Mouse (Mus musculus): ENCODE results near the gene Dusp3. TPM values are rescaled to one million over a fixed set of nuclear protein-coding genes. Genes with fewer than 3 reads are reported as not detected.

Dusp3 gene
- polyA plus RNA-seq, 1 experiment from 2014 or later, result 25.3 TPM

DNA sequence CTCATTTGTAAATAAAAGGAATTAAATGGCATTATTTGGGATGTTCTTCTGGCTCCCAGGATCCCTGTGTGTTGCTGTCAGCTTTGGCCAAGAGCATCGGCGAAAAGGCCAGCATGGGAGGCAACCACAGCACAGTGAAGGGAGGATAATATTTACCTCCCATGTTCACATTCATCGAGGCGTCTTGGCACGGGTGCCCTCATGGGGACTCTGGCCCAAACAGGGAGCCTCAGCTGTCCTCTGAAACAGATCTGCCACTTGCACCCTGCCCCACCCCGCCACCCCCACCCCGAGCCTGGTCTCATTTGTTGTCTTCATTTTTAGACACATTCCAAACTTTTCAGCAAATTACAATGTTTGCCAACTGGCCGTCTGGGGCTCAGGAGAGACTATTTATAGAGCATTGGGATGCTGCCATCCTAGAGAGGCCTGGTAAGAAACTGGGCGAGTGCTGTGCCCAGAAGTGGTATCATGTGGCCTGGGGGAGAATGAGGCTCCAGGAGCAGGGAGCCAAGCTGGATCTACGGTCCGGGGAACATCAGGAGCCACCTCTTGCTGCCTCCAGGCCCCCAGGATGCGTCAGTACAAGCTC is 65.4 kb downstream of the Dusp3 start:
- Histone ChIP-seq H3K9me3 (ENCODE audit: control insufficient read depth, low read depth, low read length) (no peaks in the 10 kb centered on the region), H3K9ac (replicated peaks; ENCODE audit: low read depth, low read length) (no peak overlapping the region), H3K27me3 (ENCODE audit: control insufficient read depth, insufficient read depth, low read length) (no peaks in the 10 kb centered on the region), H3K4me1 (ENCODE audit: control insufficient read depth, insufficient read depth, low read length) (no peaks in the 10 kb centered on the region), H3K4me3 (ENCODE audit: low read depth, low read length) (no peak overlapping the region), H3K36me3 (ENCODE audit: control insufficient read depth, insufficient read depth, low read length) (no peaks in the 10 kb centered on the region), H3K27ac (ENCODE audit: low read length) (no peak overlapping the region), H3K4me2 (replicated peaks; ENCODE audit: low read depth, low read length) (no peak overlapping the region)
- WGBS, result 72% methylated on average over 12 of the region's 12 CpGs
- ATAC-seq (ENCODE audit: insufficient number of reproducible peaks, insufficient read depth, low FRiP score, low read depth), result no peak

Other genes with a start within 250 kb of the Dusp3 start
- gene Etv4, start 201.6 kb downstream of the Dusp3 start, polyA plus RNA-seq (2014; fragmentation: Nextera tagmentation; extraction: Ambion mirVana), result 8.7 and 9.1 TPM in 2 replicates
- gene Meox1, start 92.6 kb downstream of the Dusp3 start, polyA plus RNA-seq (2014; fragmentation: Nextera tagmentation; extraction: Ambion mirVana), result 5.2 and 5.6 TPM in 2 replicates
- gene Sost, start 20.0 kb downstream of the Dusp3 start, polyA plus RNA-seq (2014; fragmentation: Nextera tagmentation; extraction: Ambion mirVana), result not detected in 2 replicates
- not detected in 2 replicates for gene Cfap97d1, start 2.7 kb downstream of the Dusp3 start, polyA plus RNA-seq (2014; fragmentation: Nextera tagmentation; extraction: Ambion mirVana)
- gene Mpp3, start 41.4 kb upstream of the Dusp3 start, polyA plus RNA-seq (2014; fragmentation: Nextera tagmentation; extraction: Ambion mirVana), result 7.1 and 9.4 TPM in 2 replicates
- 1.1 and 1.2 TPM in 2 replicates for gene Cd300lg, start 54.5 kb upstream of the Dusp3 start, polyA plus RNA-seq (2014; fragmentation: Nextera tagmentation; extraction: Ambion mirVana)
- gene Mpp2, start 101.5 kb upstream of the Dusp3 start, polyA plus RNA-seq (2014; fragmentation: Nextera tagmentation; extraction: Ambion mirVana), result 8.4 and 8.5 TPM in 2 replicates
- not detected in 2 replicates for gene Ppy, start 114.3 kb upstream of the Dusp3 start, polyA plus RNA-seq (2014; fragmentation: Nextera tagmentation; extraction: Ambion mirVana)
- gene Pyy, start 120.8 kb upstream of the Dusp3 start, polyA plus RNA-seq (2014; fragmentation: Nextera tagmentation; extraction: Ambion mirVana), result 5.2 and 11.2 TPM in 2 replicates
- not detected in 2 replicates for gene Nags, start 158.5 kb upstream of the Dusp3 start, polyA plus RNA-seq (2014; fragmentation: Nextera tagmentation; extraction: Ambion mirVana)
- gene Tmem101, start 169.4 kb upstream of the Dusp3 start, polyA plus RNA-seq (2014; fragmentation: Nextera tagmentation; extraction: Ambion mirVana), result 23.0 and 24.8 TPM in 2 replicates
- gene Lsm12, start 198.3 kb upstream of the Dusp3 start, polyA plus RNA-seq (2014; fragmentation: Nextera tagmentation; extraction: Ambion mirVana), result 88.2 and 88.5 TPM in 2 replicates
- gene G6pc3, start 202.6 kb upstream of the Dusp3 start, polyA plus RNA-seq (2014; fragmentation: Nextera tagmentation; extraction: Ambion mirVana), result 34.4 and 36.6 TPM in 2 replicates
- gene Hdac5, start 243.2 kb upstream of the Dusp3 start, polyA plus RNA-seq (2014; fragmentation: Nextera tagmentation; extraction: Ambion mirVana), result 41.5 and 46.4 TPM in 2 replicates

Data from stomach, embryonic 14.5 days (tissue).